Mouse (Mus musculus): ENCODE results near the gene Il33. TPM values are rescaled to one million over a fixed set of nuclear protein-coding genes. Genes with fewer than 3 reads are reported as not detected.

Il33 gene
- total RNA-seq, 2 experiments from 2014 or later: 35.5 to 39.1 TPM

DNA sequence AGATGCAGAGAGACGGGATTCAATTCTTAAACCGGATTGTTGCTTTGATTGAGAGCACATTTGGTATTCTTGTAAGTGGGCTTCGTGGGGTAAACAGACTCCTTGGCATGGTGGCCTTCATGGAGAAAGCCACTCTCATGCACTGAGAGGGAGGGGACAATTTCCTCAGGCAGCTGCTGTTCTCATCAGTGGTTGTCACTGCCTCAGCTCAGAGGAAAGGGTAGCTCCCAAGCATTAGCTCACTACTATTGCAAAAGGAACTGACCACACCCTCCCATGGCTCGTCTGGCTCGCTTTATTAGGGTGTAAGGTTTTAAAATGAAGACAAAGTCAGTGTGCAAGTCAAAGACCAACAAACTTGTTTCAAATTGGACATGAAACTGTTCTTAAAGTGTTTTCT is 48.5 kb downstream of the Il33 start:
- no peak for DNase-seq (ENCODE audit: low spot score in 2 of 2)
- intact Hi-C loops (cut with DNase I): loop anchor here (10.0 kb wide), 1 partner anchor 289 kb away; no protein-coding TSS in a partner anchor

- DNase-seq (ENCODE audit: low spot score in 2 of 2): no peak
- intact Hi-C loops (cut with DNase I): loop anchor here (1.0 to 10.0 kb wide), 2 partner anchors 153 to 294 kb away; no protein-coding TSS in a partner anchor
Measured at GRCm38 (mm10) chr19:29978847-29979246, 53.9 kb downstream of the Il33 start.

DNA sequence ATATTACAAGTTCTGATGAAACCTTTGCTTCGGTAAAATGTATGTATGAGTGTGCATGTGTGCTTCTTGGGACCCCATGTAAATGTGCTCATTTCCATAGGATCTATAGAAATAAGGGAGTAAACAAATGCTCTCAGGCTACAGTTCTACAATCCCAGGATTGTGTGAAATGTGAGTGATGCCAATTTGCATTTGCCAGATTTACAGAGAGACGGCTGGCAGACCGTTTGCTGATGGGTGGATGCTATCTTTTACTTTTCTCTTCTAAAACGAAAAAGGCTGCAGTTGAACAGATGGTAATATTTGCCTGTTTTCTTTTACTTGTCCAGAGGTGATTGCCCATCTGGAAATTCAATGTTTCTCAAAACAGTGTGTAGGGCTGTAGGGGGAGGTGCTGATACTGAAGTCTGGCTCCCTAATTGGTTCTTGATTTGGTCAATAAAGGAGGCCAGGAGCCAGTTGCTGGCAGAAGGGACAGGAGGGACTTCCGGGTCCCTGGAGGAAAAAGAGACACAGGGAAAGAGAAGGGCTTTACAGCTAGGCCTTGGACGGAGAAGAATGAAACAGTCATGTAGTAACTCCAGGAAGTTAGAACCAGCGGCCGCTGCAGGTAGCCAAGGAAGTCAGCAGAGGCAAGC is 54.7 kb downstream of the Il33 start:
- intact Hi-C loops (cut with DNase I): loop anchor here (1.0 to 10.0 kb wide), 4 partner anchors 145 to 295 kb away; no protein-coding TSS in a partner anchor
- DNase-seq (ENCODE audit: low spot score in 2 of 2): no peak

DNA sequence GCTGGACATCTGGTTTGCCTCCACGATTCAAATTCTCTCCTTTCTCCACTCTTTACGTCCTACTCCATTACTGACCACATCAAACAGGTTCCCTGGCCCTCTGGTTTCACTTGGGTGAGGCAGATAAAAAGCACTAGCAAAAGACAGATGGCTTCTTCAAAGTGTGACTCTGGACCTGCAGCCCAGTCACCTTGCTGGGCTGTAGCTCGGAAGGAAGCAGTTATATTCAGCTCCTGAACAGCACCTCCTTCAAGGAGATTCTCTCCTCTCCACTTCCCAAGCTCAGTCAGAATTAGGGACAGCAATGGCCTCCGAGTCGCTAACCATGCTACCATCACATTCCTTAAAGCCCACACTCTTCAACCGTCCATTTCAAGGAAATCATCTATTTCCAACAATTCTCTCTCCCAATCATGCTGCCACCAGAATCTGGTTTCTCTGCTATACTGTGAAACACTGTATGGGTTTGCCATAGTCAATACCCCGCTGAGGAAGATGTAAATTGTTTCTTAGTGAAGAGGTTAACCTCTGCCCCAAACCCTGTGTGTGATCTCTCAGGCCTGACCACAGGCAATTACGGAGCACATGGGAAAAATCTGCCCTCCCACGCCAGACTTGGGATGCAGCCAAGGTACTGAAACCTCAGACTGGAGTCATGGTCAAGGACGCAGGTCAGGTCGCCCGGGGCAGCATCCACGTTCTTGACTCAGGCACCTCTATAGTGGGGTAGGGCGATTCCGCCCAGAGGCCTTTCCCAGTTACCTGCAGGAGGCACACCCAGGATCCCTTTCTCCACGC is 59.5 kb downstream of the Il33 start:
- intact Hi-C loops (cut with DNase I): loop anchor here (10.0 kb wide), 2 partner anchors 140 to 220 kb away; no protein-coding TSS in a partner anchor
- no peak for DNase-seq (ENCODE audit: low spot score in 2 of 2)

DNA sequence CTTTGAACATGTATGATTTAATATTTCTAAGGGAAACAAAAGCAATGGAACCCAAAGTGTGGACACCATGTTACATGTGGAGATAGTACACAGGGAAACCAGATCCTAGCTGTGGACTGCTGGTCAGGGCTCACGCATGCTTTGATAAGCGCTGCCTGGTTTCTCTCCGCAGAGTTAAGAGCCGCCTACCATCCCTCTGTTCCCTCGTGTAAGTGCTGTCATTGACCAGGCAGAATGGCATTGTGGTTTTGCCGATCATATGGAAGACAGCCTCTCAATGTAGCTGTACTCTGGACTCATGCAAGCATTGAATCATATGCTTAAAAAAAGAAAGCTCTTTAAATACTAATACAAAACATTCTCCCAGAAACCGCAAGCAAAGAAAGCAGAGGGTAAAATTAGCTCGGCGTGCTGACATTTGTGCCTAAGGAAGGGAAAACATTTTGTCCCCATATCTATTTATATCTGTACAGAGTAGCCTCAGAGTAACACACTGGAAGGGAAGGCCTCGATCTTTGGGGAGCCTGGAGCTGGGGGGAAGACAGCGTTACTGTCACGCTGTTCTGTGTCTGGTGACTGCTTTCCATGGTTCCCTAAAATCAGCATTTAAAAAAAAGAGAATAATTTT is 61.7 kb downstream of the Il33 start:
- intact Hi-C loops (cut with DNase I): loop anchor here (10.0 kb wide), 2 partner anchors 138 to 218 kb away; no protein-coding TSS in a partner anchor
- DNase-seq (ENCODE audit: low spot score in 2 of 2): no peak

DNA sequence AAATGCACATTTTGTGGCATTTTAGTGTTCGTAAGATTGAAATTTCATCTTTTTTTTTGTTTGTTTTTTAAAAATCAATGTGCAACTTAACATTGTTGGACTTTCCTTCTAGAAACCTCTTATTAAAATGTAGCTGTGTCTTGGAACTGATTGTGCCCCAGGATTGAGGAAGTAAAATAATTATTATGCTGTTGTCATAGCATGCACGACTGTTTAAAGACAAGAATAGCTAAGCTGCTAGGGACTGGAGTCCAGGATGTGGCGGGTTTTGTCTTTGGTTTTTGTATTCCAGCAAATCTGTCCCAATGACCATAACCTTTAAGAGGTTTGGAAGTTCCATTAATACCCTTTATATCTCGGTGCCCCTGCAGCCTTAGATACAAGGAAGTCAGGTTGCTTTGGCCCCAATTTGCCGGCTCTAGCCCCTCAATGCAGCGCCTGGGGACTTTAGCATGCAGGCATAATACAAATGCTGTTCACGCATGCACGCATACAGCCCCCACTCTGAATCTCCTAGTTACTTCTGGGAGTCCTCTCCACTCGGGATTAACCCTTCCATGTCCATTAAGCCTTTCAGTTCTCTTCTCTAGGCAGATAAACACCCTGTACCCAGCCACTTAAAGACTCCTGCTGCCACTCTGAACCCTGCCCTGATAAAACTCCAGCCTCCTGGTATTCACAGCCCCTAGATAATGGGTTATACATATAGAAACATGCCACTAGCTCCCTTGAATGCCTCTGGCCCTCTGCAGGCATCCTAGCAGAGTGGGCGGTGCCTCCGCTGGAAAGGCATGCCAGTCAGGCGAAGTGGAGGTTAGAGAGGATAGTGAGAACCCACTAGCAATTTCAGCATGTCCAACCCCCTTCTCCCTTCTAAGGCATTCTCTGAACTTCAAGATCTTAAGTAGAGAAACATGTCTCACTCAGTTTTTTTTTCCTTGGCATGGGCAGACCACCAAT is 75.8 kb downstream of the Il33 start:
- no peak for DNase-seq (ENCODE audit: low spot score in 2 of 2)
- intact Hi-C loops (cut with DNase I): no loop called here

DNA sequence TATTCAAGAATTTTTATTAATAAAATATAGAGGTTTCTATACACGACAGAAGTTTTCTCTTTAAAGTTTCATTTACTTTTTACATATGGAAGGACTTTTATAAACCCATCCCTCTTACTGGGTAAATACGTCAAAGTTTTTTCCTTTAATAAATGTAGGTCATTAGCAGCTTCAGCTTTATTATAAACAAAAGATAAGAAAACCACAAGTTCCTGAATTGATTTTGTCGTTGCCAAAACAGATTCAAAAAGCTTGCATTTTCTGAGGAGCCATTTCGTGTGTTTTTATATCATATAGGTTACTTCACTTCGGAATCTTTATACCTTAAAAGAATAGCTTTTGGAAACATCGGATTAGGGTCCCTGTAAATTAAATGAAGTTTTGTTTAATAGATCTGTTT is 76.6 kb downstream of the Il33 start:
- DNase-seq (ENCODE audit: low spot score in 2 of 2): no peak
- intact Hi-C loops (cut with DNase I): no loop called here

DNA sequence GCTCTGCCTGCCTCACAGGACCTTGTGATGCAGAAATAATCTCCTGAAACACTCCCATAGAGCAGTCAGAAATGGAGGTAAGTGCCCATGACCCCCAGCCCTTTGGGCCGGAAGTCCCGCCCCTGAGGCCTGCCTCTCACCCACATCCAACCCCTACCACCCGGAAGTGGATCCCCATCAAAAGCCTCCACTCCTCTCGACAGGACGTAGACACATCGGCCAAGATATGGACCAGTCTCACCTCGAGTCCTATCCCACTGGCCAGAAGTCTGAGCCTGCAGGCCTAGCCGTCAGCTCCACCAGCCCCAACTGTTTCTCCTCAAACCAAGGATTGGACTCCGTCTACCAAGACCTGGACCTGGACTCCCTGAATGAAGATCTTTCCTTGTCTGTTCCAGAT is 78.7 kb downstream of the Il33 start, which contains the start of gene Trpd52l3:
Trpd52l3 (plus strand) TSS at position 170 of the 400 bp plus-strand sequence.
- no peak for DNase-seq (ENCODE audit: low spot score in 2 of 2)
- intact Hi-C loops (cut with DNase I): no loop called here

- intact Hi-C loops (cut with DNase I): no loop called here
Measured at GRCm38 (mm10) chr19:30006371-30006770, 81.5 kb downstream of the Il33 start.

More at GRCm38 (mm10) chr19:30006371-30006770, 81.5 kb downstream of the Il33 start:
- DNase-seq (ENCODE audit: low spot score in 2 of 2): no peak

Other genes with a start within 250 kb of the Il33 start
- gene Mlana, start 227.3 kb upstream of the Il33 start, total RNA-seq (2021): under 1 TPM in 1 of 2 experiments, not detected in 1; 0.45 TPM
- 10 to 100 TPM; 33.2 to 40.4 TPM for gene 9930021J03Rik, start 119.1 kb upstream of the Il33 start, total RNA-seq (2021)
- gene Ranbp6, start 112.1 kb upstream of the Il33 start, total RNA-seq (2021): 10 to 100 TPM; 31.1 to 33.8 TPM
- not detected for gene Trpd52l3, start 78.7 kb downstream of the Il33 start, total RNA-seq (2021)
- 10 to 100 TPM; 44.1 to 59.1 TPM for gene Uhrf2, start 105.4 kb downstream of the Il33 start, total RNA-seq (2021)